Comparison of ENCODE assay signal across 26 mouse cellular contexts in genomic region chr9:54532926-54533325, GRCm38 (mm10). TPM values are rescaled to one million over a fixed set of nuclear protein-coding genes. Genes with fewer than 3 reads are reported as not detected.
DNase-seq lines count a peak whose midpoint lies in the region; ATAC-seq lines count a peak whose summit lies in the region.
"Had no signal": no experiment of that assay in that cellular context is flagged by ENCODE, and none has a peak within 500 bp of the region (broad histone marks: within the 10 kb centered on the region; RNA-seq: fewer than 3 reads in every experiment).

No protein-coding gene starts in this region.

- H3K27ac ChIP-seq in heart, embryonic 10.5 days: no peak overlapping the region
- H3K27ac ChIP-seq: embryonic facial prominence, embryonic 15.5 days; gastrocnemius, adult 2 months; liver, embryonic 12.5 days; midbrain, embryonic 10.5 days; stomach, postnatal 0 days had no signal

- no peak overlapping the region for H3K4me3 ChIP-seq in heart, embryonic 10.5 days
- H3K4me3 ChIP-seq: embryonic facial prominence, embryonic 15.5 days; gastrocnemius, adult 2 months; liver, embryonic 12.5 days; midbrain, embryonic 10.5 days had no signal

- intact Hi-C loops in heart, postnatal 36 days (cut with DNase I): no loop called here

- WGBS in heart, embryonic 10.5 days: 89% methylated on average over 2 of the region's 2 CpGs

- no peaks in the 10 kb centered on the region for H3K36me3 ChIP-seq in heart, embryonic 10.5 days
- H3K36me3 ChIP-seq: embryonic facial prominence, embryonic 15.5 days; liver, embryonic 12.5 days; midbrain, embryonic 10.5 days had no signal

- H3K4me1 ChIP-seq in heart, embryonic 10.5 days: peaks cover 5% of the 10 kb centered on the region; the same call in 1 of the 2 replicates
- H3K4me1 ChIP-seq: liver, embryonic 12.5 days had no signal

- peaks cover 7% of the 10 kb centered on the region; the same call in 1 of the 2 replicates for H3K27me3 ChIP-seq in heart, embryonic 10.5 days (ENCODE audit: insufficient read depth, poor library complexity, severe bottlenecking)
- H3K27me3 ChIP-seq: embryonic facial prominence, embryonic 15.5 days had no signal

- ATAC-seq in cerebellum, adult (ENCODE audit: insufficient number of reproducible peaks, low FRiP score, low TSS enrichment): no peak
- ATAC-seq: liver, embryonic 12.5 days had no signal

- DNase-seq in cerebellum, postnatal 10 days: peak; percentile 85 to 89
- peak; percentile 62 for DNase-seq in heart, embryonic 10.5 days (ENCODE audit: low spot score)
- DNase-seq in heart, postnatal 36 days: no peak
- DNase-seq in brain, adult 2 months (ENCODE audit: low read depth, low spot score): peak; percentile 21
- DNase-seq in fibroblast of lung, adult 2 months (ENCODE audit: low read depth): peak; percentile 2
- no peak for DNase-seq in urinary bladder, adult 18-20 months (ENCODE audit: low spot score in 2 of 2)
- DNase-seq in layer of hippocampus, postnatal 25 days (ENCODE audit: extremely low spot score in 1 of 2, low spot score in 1 of 2): no peak
- DNase-seq: gastrocnemius, adult 2 months; heart, adult 18-20 months; kidney, adult 11 months; kidney, postnatal 10 days; lung, embryonic 14.5 days; lung, postnatal 4 days; right cerebral cortex, postnatal 4 days had no signal

- no peaks in the 10 kb centered on the region for H3K9me3 ChIP-seq in heart, embryonic 10.5 days
- H3K9me3 ChIP-seq: embryonic facial prominence, embryonic 15.5 days; liver, embryonic 12.5 days; midbrain, embryonic 10.5 days had no signal

RNA-seq across cellular contexts. Expression of gene Sh2d7, which starts 5.9 kb away (rescaled TPM):
- polyA plus RNA-seq in heart, embryonic 10.5 days (2016; fragmentation: Nextera tagmentation; extraction: Ambion mirVana): not detected in 2 replicates
- total RNA-seq in heart, postnatal 36 days (2021): not detected
- total RNA-seq in layer of hippocampus, postnatal 25 days (2021): not detected
- total RNA-seq: adrenal gland, adult 18-20 months; gastrocnemius, adult 2 months; hematopoietic stem cell, adult 5-6 weeks; layer of hippocampus, adult 8-10 months had no signal
- polyA plus RNA-seq: cerebellum, adult 2 months; heart, embryonic 14.5 days; limb, embryonic 11.5 days; liver, embryonic 12.5 days; lung, embryonic 14.5 days; midbrain, embryonic 10.5 days; neural tube, embryonic 11.5 days had no signal

RNA-seq across cellular contexts. Expression of gene Cib2, which starts 27.1 kb away (rescaled TPM):
- polyA plus RNA-seq in heart, embryonic 10.5 days (2016; fragmentation: Nextera tagmentation; extraction: Ambion mirVana): 2.9 and 5.5 TPM in 2 replicates
- 1 to 10 TPM; 1.4 to 1.7 TPM for total RNA-seq in heart, postnatal 36 days (2021)
- 10 to 100 TPM; 17.0 to 22.1 TPM for total RNA-seq in layer of hippocampus, postnatal 25 days (2021)
- total RNA-seq: hematopoietic stem cell, adult 5-6 weeks had no signal

RNA-seq across cellular contexts. Expression of gene Dmxl2, which starts 31.5 kb away (rescaled TPM):
- polyA plus RNA-seq in heart, embryonic 10.5 days (2016; fragmentation: Nextera tagmentation; extraction: Ambion mirVana): 6.4 TPM in 2 replicates
- 10 to 100 TPM; 22.3 to 25.6 TPM for total RNA-seq in heart, postnatal 36 days (2021)
- 100 to 1,000 TPM; 187 to 212 TPM for total RNA-seq in layer of hippocampus, postnatal 25 days (2021)

RNA-seq across cellular contexts. Expression of gene Idh3a, which starts 53.2 kb away (rescaled TPM):
- polyA plus RNA-seq in heart, embryonic 10.5 days (2016; fragmentation: Nextera tagmentation; extraction: Ambion mirVana): 348 and 488 TPM in 2 replicates
- total RNA-seq in heart, postnatal 36 days (2021): 100 to 1,000 TPM; 577 to 619 TPM
- total RNA-seq in layer of hippocampus, postnatal 25 days (2021): 100 to 1,000 TPM; 176 to 189 TPM

Comparison
In these comparisons a context has a peak if more than half of its experiments do, and no peak if none do; other contexts are left out.
1. DNase-seq: peak in cerebellum, postnatal 10 days (2 of 2), heart, embryonic 10.5 days (single experiment), brain, adult 2 months (single experiment) and fibroblast of lung, adult 2 months (single experiment); none in heart, postnatal 36 days (0 of 2), urinary bladder, adult 18-20 months (0 of 2) and layer of hippocampus, postnatal 25 days (0 of 2).
2. RNA of gene Cib2, which starts 27.1 kb away (total RNA-seq): 17.0 to 22.1 TPM in layer of hippocampus, postnatal 25 days; 1.4 to 1.7 TPM in heart, postnatal 36 days; every median in the first group is over 4 times any median in the second.
3. RNA of gene Dmxl2, which starts 31.5 kb away (total RNA-seq): 187 to 212 TPM in layer of hippocampus, postnatal 25 days; 22.3 to 25.6 TPM in heart, postnatal 36 days; every median in the first group is over 4 times any median in the second.